Mouse (Mus musculus) liver, postnatal 0 days (tissue): ENCODE measurements around the gene Gm29427. TPM values are rescaled to one million over a fixed set of nuclear protein-coding genes. Genes with fewer than 3 reads are reported as not detected.
"Not testable (repeated sequence)": the region's sequence is repeated elsewhere in the genome, so short reads cannot be mapped to it uniquely, and the experiment has no call there.

Source experiments
- ATAC-seq: fragments of 200-750 bp; cut with Nextera tagmentation; 2 replicates; pipeline ENCODE4 v1.8.0; 2017; ENCODE audit warnings: mild to moderate bottlenecking, moderate library complexity
- DNase-seq: peaks from one replicate; pipeline ENCODE4 v3.0.0-alpha.2; 2016
- H3K27ac ChIP-seq: fragments of 300-500 bp; sonication (generic); 2 replicates; pipeline ENCODE4 v1.5.1; 2014; ENCODE audit warnings: antibody characterized with exemption, moderate library complexity, mild to moderate bottlenecking, low read depth
- H3K27me3 ChIP-seq: fragments of 300-500 bp; sonication (generic); 2 replicates; pipeline ENCODE4 v1.6.1; 2014; ENCODE audit warnings: low read length, control low read depth, mixed read lengths; ENCODE audit not compliant: insufficient read depth
- H3K36me3 ChIP-seq: fragments of 300-500 bp; sonication (generic); replicated peaks from 2 replicates; pipeline ENCODE4 v1.6.1; 2014; ENCODE audit warnings: mild to moderate bottlenecking, control low read depth, low read length, moderate library complexity, mixed read lengths; ENCODE audit not compliant: insufficient read depth
- H3K4me1 ChIP-seq: fragments of 300-500 bp; sonication (generic); 2 replicates; pipeline ENCODE4 v1.6.1; 2014; ENCODE audit warnings: antibody characterized with exemption, mild to moderate bottlenecking, control low read depth; ENCODE audit not compliant: insufficient read depth
- H3K4me2 ChIP-seq: fragments of 300-500 bp; sonication (generic); 2 replicates; pipeline ENCODE4 v1.6.1; 2014; ENCODE audit warnings: low read depth, mild to moderate bottlenecking, low read length, moderate library complexity, mixed read lengths
- H3K4me3 ChIP-seq: fragments of 300-500 bp; sonication (generic); 2 replicates; pipeline ENCODE4 v1.5.1; 2014; ENCODE audit warnings: low read depth, low read length
- H3K9ac ChIP-seq: fragments of 300-500 bp; sonication (generic); replicated peaks from 2 replicates; pipeline ENCODE4 v1.6.1; 2014; ENCODE audit warnings: mild to moderate bottlenecking, moderate library complexity
- H3K9me3 ChIP-seq: fragments of 300-500 bp; sonication (generic); 2 replicates; pipeline ENCODE4 v1.6.1; 2016; ENCODE audit warnings: mild to moderate bottlenecking, control low read depth, low read length, mixed read lengths
- CTCF ChIP-seq: sonication (generic); IDR thresholded peaks from 2 replicates; pipeline ENCODE4 v1.5.1; 2016; ENCODE audit warnings: antibody characterized with exemption, low read depth
- EP300 ChIP-seq: IDR thresholded peaks from 2 replicates; pipeline ENCODE4 v1.6.1; 2016; ENCODE audit warnings: antibody characterized with exemption, low read depth, mild to moderate bottlenecking
- WGBS: fragments of 180-500 bp; shearing (Covaris S2); extraction: QIAGEN DNeasy Blood & Tissue Kit; methylation state at CpG from one replicate; pipeline ENCODE4 v1.1.7; 2014; ENCODE audit not compliant: insufficient replicate concordance; 5-methylcytosine and 5-hydroxymethylcytosine counted together
- polyA plus RNA-seq: library from polyadenylated mRNA; unstranded; fragments of >200 nt; fragmentation: Nextera tagmentation; extraction: Ambion mirVana; gene quantifications from 2 replicates; pipeline ENCODE4 v1.2.1, GENCODE M21; 2015

The Gm29427 gene
- polyA plus RNA-seq, 1 experiment from 2014 or later = not detected

- Histone ChIP-seq H3K9me3 (no peaks in the 10 kb centered on the region), H3K9ac (no peak overlapping the region), H3K4me2 (no peak overlapping the region), H3K4me1 (peaks cover 3% of the 10 kb centered on the region; the same call in 1 of the 2 replicates), H3K27me3 (no peaks in the 10 kb centered on the region), H3K36me3 (no peaks in the 10 kb centered on the region), H3K4me3 (no peak overlapping the region), H3K27ac (no peak overlapping the region)
- ATAC-seq (no peak), DNase-seq (no peak)
- WGBS = 27% methylated on average over 1 of the region's 1 CpGs
- no peak for TF ChIP-seq EP300
- TF ChIP-seq CTCF = no peak
Measured at GRCm38 (mm10) chr1:130683905-130684304, 31.7 kb downstream of the Gm29427 start.

- H3K27me3 ChIP-seq = no peaks in the 10 kb centered on the region
- H3K36me3 ChIP-seq = no peaks in the 10 kb centered on the region
- no peak for TF ChIP-seq EP300
- no peak for TF ChIP-seq CTCF
- DNase-seq (no peak), ATAC-seq (no peak)
- no peak overlapping the region for H3K4me3 ChIP-seq
- no peaks in the 10 kb centered on the region for H3K9me3 ChIP-seq
- 62% methylated on average over 6 of the region's 6 CpGs for WGBS
- H3K27ac ChIP-seq = no peak overlapping the region
- no peak overlapping the region for H3K4me2 ChIP-seq
- H3K9ac ChIP-seq = no peak overlapping the region
- H3K4me1 ChIP-seq = peaks cover 6% of the 10 kb centered on the region; the same call in 1 of the 2 replicates
Measured at GRCm38 (mm10) chr1:130681656-130682413, 33.8 kb downstream of the Gm29427 start.

- Histone ChIP-seq H3K9me3 (no peaks in the 10 kb centered on the region), H3K27ac (no peak overlapping the region), H3K4me1 (peaks cover 6% of the 10 kb centered on the region; the same call in 1 of the 2 replicates), H3K4me3 (no peak overlapping the region), H3K4me2 (no peak overlapping the region), H3K9ac (no peak overlapping the region), H3K27me3 (no peaks in the 10 kb centered on the region), H3K36me3 (no peaks in the 10 kb centered on the region)
- DNase-seq (no peak), ATAC-seq (no peak)
- WGBS = 45% methylated on average over 2 of the region's 2 CpGs
- TF ChIP-seq CTCF (no peak), EP300 (no peak)
Measured at GRCm38 (mm10) chr1:130681075-130681474, 34.5 kb downstream of the Gm29427 start.

GRCm38 (mm10) chr1:130678551-130678950 lies 37.0 kb downstream of the Gm29427 start:
- ATAC-seq (peak; percentile 92), DNase-seq (no peak)
- no peak overlapping the region for H3K9ac ChIP-seq
- TF ChIP-seq CTCF = no peak
- peak; percentile 75 for TF ChIP-seq EP300
- 0 out of 2 replicates have a peak overlapping the region, but pooled peaks have one; percentile 13 for H3K27ac ChIP-seq
- H3K4me2 ChIP-seq = no peak overlapping the region
- H3K4me3 ChIP-seq = no peak overlapping the region
- no peaks in the 10 kb centered on the region for H3K27me3 ChIP-seq
- no peaks in the 10 kb centered on the region for H3K9me3 ChIP-seq
- no peaks in the 10 kb centered on the region for H3K36me3 ChIP-seq
- peaks cover 6% of the 10 kb centered on the region; the same call in 1 of the 2 replicates for H3K4me1 ChIP-seq
- WGBS = 53% methylated on average over 2 of the region's 2 CpGs

- not testable (repeated sequence) for H3K36me3 ChIP-seq, H3K4me1 ChIP-seq, H3K4me3 ChIP-seq, H3K27ac ChIP-seq, H3K27me3 ChIP-seq, H3K9ac ChIP-seq, DNase-seq, H3K4me2 ChIP-seq, ATAC-seq, H3K9me3 ChIP-seq
- 65% methylated on average over 5 of the region's 5 CpGs for WGBS
Measured at GRCm38 (mm10) chr1:130663576-130663975, 52.0 kb downstream of the Gm29427 start.

- Histone ChIP-seq H3K4me3 (no peak within 1 kb of the TSS), H3K4me1 (peaks cover 4% of the 10 kb centered on the region), H3K27ac (no peak within 1 kb of the TSS), H3K4me2 (peak within 1 kb of the TSS; percentile 46), H3K36me3 (no peaks in the 10 kb centered on the region), H3K9me3 (no peaks in the 10 kb centered on the region), H3K9ac (no peak within 1 kb of the TSS), H3K27me3 (no peaks in the 10 kb centered on the region)
- DNase-seq (no peak), ATAC-seq (peak; percentile 53; the same call in 1 of the 2 replicates)
- WGBS = 50% methylated on average over 3 of the region's 3 CpGs
- TF ChIP-seq CTCF = no peak
- no peak for TF ChIP-seq EP300
Measured at GRCm38 (mm10) chr1:130661454-130661853, 54.1 kb downstream of the Gm29427 start, which contains the start of gene C4bp. Gene C4bp (minus strand): TSS chr1:130661632.

GRCm38 (mm10) chr1:130659641-130660040 lies 56.0 kb downstream of the Gm29427 start:
- 53% methylated on average over 5 of the region's 5 CpGs for WGBS
- H3K4me1 ChIP-seq, H3K36me3 ChIP-seq, H3K27ac ChIP-seq, H3K9ac ChIP-seq, H3K27me3 ChIP-seq, DNase-seq, H3K4me3 ChIP-seq, ATAC-seq, H3K4me2 ChIP-seq, H3K9me3 ChIP-seq: not testable (repeated sequence)
